Mouse (Mus musculus): ENCODE measurements at regions not wholly inside any gene's neighbourhood (a gene's known extent, or its start where the extent isn't known, plus 50 kb on each side); places are given as distances from the start of the nearest gene placed in this dataset.
"Not testable (repeated sequence)": the region's sequence is repeated elsewhere in the genome, so short reads cannot be mapped to it uniquely, and the experiment has no call there.

DNA sequence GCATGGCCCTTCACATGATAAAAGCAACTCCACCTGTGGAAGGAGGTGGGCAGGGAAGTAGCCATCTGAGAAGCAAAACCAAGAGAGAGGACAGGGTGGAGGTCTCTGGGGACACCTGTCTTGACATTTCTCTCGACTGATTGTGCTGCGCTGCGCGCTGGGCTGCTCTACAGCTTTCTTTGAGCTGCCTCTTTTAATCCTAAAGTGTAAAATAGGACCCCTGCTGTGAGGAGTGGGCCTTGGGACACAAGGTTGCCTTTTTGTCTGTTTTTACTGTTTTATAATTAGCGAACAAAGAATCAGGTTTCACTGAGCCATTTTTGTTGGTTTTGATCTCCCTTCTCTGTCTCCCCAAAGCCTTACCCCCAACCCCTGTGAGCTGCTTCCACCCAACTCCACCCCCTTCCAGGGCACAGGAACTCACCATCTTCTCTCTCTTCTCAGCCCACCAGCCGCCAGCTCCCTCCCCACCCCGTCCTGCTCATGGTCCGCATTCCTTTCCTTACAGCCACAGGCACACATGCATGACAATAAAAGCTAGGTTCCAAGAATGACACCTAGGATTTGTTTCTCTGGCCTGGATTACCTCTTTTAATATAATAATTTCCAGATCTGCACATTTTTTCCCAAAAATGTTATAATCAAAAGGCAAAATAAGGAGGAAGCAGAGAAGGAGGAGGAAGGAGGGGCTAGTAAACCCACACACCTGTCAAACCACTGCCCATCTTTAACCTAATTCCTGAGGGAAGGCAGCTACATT is 57.3 kb downstream of the Cbln4 start:
- no peak for DNase-seq

DNA sequence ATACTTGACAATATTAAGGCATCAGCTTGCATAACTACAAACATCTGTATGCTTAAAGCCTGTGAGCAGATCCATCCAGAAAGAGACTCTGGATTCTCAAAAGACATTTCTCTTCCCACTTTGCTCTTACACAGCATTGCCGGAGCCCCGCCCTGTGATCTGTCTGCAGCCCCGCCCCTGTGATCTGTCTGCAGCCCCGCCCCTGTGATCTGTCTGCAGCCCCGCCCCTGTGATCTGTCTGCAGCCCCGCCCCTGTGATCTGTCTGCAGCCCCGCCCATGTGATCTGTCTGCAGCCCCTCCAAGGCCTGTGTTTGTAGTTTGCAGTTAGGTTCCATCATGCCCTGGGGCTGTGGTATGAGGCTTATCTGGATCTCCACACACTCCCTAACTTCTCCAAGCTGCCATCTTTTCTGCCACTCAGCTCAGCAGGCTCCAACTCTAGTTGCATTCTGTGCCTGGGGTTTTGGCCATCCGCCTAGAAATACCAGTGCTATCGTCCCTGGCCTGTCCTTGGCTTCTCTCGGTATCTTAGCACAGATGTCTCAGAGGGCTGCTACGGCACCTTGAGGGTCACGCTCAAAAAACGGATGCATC is 73.9 kb downstream of the Cbln4 start:
- peak; percentile 61 for DNase-seq

DNA sequence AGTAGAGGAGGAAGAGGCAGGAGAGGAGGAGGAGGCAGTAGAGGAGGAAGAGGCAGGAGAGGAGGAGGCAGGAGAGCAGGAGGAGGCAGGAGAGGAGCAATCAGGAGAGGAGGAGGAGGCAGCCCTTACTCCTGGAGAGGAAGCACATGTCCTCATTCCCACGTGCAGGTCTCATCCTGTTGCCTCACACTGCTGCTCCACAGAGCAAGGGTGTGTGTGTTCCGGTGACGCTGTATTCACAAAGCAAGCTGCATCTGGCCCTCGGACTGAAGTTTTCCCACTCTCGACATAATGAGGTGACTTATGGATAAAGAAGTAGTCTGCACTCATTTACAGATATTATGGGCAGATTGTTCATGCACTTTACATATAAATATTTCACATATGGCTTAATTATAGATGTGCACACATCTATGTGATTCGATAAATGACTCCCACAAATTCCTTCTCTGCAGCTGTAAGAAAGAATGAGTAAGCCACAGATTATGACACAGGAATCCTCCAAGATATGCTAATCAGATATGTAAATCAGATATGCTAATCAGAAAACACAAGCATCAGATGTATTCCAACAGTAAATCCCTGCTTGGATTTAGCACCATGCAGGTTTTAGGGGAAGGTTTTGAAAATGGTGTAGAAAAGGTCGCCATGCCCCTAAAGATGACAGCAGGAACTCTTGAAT is 96.6 kb downstream of the Cbln4 start:
- no peak for DNase-seq

DNA sequence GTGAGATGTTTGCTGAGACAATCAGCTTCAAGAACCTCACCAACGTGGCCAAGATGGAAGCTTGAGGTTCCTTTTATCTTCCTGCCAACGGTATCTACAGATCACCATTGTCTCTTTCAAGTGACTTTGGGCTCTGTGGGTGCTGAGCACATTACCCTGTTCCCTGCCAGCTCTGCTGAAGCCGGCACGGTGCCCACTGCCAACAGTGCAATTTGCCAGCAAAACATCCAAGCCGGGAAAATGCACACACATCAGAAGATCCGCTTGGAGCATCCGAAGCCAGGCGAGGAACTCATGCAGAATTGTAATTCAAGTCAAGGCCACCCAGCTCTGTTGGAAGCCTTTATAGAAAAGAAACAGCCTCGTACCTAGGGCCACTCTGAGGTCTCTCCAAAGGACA is 100.6 kb downstream of the Cbln4 start:
- no peak for DNase-seq

DNA sequence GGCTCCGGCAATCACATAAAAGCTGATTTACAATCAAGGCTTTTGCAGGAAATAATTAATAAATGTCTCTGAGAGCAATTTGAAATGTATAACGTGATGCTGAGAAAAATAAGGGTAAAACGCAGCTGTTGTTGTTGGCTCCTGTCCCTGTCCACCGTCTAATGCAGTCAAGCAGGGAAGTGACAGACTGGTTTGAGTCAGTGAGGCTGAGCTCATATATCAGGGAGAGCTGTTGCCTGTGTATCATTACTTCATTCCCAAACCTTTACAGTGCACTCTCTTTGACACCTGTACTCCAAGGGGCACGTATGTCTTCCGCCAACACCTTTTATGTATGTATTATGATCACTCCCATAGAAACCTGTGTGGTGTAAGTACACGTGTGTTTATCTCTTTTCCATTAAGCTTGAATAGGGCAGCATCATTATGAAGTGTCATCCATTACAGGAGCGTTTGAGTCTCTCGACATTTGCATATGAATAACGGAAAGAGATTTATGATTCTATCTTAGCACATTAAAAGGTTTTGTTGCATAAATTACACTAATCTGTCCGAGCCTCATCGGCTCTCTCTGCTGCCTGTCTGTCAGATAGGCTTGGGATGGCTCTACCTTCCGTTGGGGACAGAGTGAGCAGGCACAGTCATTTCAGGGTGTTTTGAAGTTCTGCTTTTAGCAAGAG is 107.5 kb downstream of the Cbln4 start:
- no peak for DNase-seq

DNA sequence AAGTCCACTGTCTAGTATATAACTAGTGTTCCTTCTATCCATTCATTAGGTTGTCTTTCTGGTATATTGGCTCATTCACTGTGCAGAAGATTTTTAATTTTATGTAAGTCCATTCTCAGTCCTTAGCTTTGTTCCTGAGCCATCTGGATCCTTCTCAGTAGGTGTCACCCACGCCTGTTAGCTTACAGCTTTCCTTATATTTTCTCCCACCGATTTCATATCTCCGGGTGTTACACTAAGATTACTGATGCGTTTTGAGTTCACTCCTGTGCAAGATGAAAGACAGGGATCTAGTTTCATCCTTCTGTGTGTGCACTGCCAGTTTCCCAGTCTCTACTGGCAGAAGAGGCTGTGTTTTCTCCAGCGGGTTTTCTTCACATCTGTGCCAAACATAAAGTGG is 122.3 kb downstream of the Cbln4 start:
- no peak for DNase-seq

DNA sequence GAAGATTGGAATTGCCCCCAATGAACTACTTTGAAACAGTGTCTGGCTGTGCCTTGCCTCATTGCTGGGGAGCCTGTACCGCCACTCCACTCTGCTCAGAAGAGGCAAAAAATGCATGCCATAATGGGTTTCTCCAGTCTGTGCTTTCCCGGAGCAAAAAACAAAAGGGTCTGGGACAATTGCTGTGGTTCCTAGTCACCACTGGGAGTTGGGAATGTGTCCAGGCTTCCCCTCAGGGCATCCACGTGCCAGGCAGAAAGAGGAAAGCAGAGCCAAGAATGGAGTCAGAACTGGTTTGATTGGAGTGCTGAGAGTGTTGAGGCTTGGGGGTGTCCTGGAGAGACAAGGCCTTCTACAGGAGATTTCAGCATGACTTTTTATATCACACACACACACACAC is 156.0 kb downstream of the Cbln4 start:
- no peak for DNase-seq

DNA sequence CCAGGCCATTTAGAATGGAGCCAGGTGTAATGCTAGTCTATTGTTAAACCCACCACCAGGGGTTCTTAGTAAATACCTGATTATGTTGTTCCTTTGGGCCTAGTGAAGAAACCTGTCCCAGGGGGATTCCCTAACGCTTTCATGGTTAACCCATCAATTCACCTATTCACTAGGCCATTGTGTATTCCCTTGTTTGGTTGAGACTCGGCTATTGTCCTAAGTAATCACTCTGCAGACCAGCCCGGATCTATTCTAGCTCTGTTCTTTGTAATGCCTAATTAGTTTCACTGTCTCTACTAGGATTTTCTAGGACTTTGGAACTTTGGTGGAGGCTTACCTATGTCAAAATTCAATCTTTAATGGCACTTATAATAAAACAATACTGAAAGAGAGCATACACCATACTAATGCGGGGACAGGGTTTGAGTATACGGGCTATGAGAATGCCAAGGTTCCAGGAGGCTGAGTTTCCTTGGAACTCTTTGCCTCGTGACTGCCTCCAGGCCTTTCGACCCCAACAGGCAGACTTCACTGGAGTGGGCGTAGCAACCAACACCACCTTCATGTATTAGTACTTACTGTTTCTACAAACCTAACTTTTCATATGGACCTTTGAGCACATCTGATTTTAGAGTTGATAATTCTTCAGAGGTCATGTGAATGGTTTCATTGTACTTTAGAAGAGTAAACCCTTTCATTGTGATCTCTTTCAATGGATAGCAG is 163.9 kb downstream of the Cbln4 start:
- not testable (repeated sequence) for DNase-seq

DNA sequence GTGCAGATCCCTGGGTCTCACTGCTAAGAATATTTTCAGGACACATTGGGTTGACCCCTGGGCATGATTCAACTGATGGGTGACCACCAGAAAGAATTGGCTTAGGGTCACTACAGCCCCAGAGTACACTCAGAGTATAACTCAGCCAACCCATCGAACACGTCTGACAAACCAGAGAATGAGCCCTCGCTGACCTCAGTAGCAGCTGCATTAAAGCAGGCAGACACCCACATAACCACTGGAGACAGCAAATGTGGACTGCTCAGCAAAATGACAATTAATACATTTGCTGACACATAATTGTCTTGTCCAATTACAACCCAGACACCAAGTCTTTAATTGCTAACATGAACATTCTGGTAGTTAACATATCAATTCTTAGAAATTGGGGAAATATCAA is 175.7 kb downstream of the Cbln4 start:
- DNase-seq: no peak

DNA sequence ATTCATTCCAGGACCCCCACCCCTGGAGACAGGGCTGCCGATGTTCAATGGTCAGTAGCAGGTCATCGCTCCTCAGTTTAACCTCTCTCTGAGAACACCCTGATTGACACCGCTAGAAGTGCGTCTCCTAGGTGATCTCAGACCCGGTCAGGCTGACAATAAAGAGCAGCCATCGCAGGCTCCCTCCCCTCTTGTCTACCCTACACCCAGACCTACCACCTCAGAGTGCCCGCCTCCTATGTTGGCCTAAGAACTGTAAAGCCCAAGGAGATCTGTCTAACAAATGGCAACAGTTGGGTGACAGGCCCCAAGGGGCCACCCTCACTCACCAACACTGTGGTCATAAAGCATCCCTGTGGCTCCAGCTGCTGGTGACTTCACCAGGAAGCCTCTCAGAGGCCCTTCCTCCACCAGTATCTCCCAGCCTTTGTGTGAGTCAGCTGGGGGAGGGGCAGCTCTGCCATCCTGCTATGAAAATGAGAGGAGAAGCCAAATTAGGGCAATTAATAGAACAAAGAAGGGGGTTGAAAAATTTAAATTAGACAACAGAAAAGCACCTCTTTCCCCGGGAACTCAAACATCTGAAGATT is 178.8 kb downstream of the Cbln4 start:
- no peak for DNase-seq

DNA sequence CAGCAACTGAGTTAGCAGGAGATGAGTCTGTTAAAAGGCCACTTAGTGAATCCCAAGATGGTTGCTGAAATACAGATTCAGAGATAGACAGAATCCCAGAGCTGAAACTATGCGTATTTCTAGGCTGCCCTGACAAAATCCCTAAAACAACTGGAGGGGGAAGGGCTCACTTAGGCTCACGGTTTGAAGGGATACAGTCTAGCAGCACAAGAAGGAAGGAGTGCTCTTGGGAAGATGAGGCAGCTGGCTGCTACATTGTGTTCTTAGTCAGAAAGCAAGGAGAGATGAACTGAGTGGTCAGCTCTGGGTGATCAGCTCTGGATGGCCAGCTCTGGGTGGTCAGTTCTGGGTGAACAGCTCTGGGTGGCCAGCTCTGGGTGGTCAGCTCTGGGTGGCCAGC is 180.6 kb downstream of the Cbln4 start:
- DNase-seq: no peak

DNA sequence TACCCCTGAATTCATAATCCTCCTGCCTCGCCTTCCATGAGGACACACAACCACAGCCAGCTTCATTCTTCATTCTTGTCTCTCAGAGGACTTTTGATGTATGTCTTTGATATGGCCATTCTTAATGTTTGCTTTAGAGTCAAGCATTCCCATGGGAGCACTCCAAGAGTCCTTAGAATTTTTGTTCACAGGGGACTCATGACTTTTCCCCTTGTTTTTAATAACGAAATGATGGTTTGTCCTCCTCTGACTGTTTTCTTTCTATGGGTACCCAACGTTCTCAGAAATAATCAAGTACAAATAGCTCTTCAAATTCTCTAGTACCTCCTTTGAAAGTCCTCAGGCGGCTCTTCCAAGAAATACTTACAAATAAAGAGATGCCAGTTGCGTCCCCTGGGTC is 184.4 kb downstream of the Cbln4 start:
- DNase-seq: no peak

DNA sequence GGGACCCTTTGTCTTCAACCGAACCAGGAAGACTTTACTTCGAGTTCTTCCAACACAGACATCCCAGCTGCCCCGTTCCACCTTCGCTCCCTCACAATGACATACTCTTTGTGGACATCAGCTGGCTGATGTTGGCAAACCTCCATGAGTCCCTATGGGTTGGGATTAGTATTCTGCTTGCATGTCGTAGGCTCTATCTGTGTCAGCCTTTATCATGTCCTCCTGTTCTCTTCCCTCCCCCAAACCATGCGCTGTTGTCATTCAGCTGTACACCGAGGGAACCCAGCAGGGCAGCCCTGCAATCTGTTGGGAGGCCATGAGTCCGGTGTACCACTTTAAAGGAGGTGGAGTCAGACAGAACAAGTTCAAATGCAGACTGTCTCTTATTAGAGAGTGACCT is 186.8 kb downstream of the Cbln4 start:
- no peak for DNase-seq

DNA sequence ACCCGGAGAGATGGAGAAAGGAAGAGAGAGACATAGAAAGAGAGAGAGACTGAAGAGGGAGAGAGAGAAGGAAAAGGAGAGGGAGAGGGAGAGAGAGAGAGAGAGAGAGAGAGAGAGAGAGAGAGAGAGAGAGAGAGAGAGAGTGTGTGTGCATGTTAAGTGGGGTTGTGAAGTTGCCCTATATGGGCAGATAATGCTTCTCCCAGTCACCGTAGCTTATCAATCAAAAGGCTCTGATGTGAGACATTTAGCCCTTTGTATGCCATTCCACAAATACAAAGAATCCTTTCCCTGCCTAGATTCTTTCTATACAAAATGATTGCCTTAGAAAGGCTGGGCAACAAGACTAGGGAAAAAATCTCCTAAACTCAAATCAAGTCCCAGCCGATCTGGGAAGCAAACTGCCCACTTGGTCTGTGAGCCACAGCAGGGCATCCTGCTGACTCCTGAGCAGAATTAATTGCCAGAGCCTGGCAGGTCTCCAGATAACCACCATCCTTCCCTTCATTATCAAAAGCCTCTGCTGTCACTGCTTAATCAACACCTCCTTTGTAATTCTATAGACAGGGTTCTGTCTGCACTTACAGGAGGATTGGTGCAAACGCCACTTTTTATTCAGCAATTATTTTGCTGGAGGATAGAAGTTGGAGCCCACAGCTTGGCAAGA is 196.3 kb downstream of the Cbln4 start:
- DNase-seq: no peak

DNA sequence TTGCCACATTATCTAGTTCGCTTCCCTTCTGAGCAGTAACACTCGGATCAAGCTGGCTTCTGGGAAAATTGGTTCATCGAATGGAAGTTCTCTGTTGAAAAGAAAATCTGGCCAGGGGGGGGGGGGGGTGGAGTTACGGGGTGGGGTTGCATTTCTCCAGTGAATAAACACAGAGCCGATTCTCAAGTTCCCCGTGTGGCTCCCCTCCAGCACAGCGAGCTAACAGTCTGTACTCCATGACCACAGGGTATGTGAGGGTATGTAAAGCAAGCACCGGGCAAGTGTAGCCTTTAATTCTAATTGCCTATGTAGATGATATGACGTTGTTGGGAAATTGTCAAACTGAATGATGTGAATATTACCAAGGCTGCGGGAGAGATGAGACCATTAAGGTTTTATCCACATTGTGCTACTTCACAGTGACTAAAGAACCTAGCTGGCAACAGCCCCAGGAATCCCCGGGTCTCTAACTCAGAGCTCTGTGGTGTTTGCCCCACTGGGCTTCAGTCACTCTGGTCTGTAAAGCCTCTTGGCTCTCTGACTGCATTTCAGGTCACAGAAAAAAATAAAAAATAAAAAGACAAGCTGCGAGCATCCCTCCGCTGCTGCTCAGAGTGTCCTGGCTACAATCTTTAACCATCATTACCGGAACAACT is 203.1 kb downstream of the Cbln4 start:
- no peak for DNase-seq

DNA sequence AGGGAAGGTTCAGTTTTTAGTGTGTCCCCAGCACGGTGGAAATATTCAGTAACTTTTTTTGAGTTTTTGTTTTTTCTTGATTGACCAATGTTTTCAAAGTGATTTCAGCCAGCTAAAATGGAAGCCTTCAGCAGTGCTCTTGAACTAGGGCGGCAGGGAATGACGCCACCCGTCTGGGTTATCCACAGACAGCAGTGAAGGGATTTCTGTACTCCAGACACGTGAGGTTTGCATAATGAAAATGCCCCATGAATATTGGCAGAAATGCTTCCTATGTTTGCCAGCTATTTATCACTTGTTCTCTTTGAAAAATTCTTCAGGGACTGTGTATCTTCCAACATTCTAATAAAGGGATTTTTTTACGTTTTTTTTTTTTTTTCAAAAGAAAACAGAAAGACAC is 221.1 kb downstream of the Cbln4 start:
- DNase-seq: no peak

DNA sequence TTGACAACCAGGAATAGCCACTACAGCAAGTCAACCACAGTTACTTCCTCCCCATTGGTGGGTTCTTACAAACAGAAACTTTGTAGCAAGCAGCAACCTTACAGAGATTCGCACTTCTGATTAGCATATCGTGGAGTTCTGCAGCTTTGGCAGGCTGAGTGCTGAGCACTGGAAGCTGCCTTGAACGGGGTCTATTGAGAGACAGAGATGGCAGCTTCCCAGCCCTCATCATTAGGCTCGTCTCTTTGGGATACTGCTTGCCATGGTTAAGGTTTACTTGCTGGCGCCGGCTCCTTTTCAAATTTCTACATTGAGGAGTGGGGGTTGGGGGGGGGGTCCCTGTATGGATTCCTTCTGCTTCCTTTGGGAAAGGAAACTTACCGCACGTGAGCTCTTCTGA is 224.8 kb downstream of the Cbln4 start:
- no peak for DNase-seq

DNA sequence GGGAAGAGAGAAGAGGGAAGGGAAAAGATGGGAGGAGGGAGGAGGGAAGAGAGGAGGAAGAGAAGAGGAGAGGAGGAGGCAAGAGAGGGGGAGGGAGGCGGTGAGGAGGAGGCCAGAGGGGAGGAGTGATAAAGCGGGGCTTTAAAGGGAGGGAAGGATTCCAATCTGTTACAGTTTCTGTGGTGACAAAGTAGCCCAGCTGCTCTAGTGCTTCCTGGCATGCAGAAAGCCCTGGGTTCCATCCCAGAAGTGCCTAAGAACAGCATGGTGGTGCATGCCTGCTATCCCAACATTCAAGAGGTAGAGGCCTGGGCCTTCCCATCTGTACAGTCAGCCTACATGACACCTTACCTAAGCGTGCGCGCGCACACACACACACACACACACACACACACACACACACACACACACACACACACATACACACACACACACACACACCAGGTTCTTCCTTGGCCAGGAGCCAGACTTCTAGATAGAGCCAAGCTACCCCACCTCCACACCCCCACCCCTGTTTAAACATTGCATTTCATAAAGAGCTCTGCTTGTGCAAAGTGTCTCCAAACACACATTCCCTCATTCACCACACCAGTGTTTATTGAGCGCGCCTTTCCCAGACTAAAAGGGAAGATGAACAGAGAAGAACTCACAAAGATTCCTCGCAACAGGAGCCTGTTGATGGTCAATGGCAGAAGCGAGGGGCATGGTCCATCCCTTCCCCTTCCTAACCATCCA is 226.4 kb downstream of the Cbln4 start:
- no peak for DNase-seq

DNA sequence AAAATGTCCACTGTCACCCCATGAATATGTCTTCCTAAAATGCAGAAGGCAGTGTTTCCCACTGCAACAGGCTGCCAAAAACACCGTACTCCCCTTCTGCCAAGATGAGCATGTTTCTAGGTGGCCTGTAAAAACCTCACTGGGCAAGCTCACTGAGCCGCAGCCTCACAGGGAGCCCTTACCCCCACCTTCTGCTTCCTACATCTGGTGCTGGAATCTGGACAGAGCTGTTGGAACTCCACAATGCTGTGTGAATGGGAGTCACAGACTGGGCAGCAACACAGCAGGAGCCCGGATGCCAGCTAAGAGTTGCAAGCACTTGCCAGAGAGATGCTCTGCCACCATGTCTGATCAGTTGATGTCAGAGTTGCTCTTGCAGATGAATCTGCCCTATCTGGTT is 230.6 kb downstream of the Cbln4 start:
- no peak for DNase-seq

DNA sequence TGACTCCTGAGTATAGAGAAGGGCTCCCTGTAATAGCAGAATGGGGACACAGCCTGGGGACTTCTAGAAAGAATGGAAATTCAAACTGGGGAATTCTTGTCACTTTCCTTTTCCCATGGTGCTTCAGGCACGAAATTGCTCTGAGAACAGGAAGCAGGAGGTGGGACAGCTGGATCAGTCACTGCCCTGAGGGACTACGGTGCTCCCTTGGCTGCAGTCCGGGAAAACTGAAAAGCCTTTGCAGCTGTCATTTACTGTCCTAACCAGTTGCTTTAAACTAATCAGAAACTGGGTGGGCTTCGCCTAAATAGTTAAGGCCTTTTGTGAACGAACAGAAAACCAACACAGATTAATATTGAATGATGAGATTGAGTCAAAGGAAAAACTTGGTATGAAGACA is 237.9 kb downstream of the Cbln4 start:
- DNase-seq: no peak
